Mouse (Mus musculus) left cerebral cortex, postnatal 14 days (tissue): ENCODE measurements around the gene Il12a. TPM values are rescaled to one million over a fixed set of nuclear protein-coding genes. Genes with fewer than 3 reads are reported as not detected.
A peak's percentile ranks its signal among the peaks of the same experiment; 100 is the strongest.
"Not testable (repeated sequence)": the region's sequence is repeated elsewhere in the genome, so short reads cannot be mapped to it uniquely, and the experiment has no call there.

Experiments
- DNase-seq, 2 experiments: peaks; one replicate each; pipeline ENCODE4 v3.0.0; 2021 to 2022; ENCODE audit warnings: low spot score in 2 of 2, mixed read lengths in 1 of 2
- intact Hi-C: fragments of 180-260 bp; cut with DNase I; formaldehyde crosslinking; loops from one replicate; pipeline ENCODE4 v1.15.1; 2025
- total RNA-seq, 2 experiments: library from RNA; stranded (reverse); gene quantifications; 2 replicates each; pipeline ENCODE4 v1.2.3; 2021

Gene Il12a
- total RNA-seq, 2 experiments from 2014 or later: 2.3 to 2.5 TPM

GRCm38 (mm10) chr3:68711510-68711909 is 21.1 kb downstream of the Il12a start:
- intact Hi-C loops: loop anchor here (10.0 kb wide), 2 partner anchors 243 to 353 kb away; no protein-coding TSS in a partner anchor
- no peak for DNase-seq

DNA sequence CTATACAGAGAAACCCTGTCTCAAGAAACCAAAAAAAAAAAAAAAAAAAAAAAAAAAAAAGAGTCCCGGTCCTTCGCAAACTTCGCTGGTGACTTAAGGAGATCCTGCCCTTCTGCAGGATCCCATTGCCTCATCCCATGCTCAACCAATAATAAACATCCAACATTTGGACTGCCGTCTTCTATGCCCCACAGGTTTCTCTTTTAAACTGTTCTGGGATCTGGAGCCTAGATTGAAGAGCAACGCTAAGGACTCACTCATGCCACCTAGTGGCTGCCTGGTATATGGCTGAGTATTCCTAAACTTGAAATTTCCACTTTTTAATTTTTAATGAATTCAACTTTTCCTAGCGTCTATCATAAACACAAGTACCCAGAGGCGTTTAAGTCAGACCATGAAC is 23.1 kb downstream of the Il12a start:
- intact Hi-C loops: loop anchor here (2.0 to 10.0 kb wide), 3 partner anchors 67 to 351 kb away; no protein-coding TSS in a partner anchor
- DNase-seq: peak; percentile 47 to 81

- peak; percentile 76 to 77 for DNase-seq
- intact Hi-C loops: loop anchor here (10.0 kb wide), 2 partner anchors 237 to 347 kb away; no protein-coding TSS in a partner anchor
Measured at GRCm38 (mm10) chr3:68717346-68717745, 26.9 kb downstream of the Il12a start.

DNA sequence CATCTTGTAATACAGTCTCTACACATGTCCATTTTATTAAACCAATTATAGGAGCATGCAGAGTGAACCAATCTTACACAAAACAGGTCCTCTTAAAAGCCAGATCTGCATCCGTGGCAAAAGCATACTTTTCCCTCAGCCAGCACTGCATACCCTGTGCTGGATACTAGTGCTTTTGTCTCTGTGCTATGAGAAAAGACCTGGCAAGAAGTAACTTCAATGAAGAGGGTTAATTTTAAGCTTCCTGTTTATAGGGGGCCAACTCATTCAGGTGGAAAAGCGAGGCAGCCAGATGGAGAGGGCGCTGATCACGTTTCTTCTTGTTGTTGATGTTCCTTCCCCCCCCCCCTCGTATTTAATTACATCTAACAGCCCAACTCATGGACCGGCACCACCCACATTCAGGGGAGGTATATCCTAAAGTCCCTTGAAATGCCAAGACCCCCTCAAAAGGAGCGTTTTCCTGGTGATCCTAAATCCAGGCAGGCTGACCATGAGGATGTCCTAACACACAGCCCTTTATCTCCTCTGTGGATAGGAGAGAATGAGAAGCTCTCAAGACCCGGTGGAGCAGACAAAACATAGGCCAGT is 28.9 kb downstream of the Il12a start:
- no peak for DNase-seq
- intact Hi-C loops: loop anchor here (10.0 kb wide), 2 partner anchors 235 to 345 kb away; no protein-coding TSS in a partner anchor

DNA sequence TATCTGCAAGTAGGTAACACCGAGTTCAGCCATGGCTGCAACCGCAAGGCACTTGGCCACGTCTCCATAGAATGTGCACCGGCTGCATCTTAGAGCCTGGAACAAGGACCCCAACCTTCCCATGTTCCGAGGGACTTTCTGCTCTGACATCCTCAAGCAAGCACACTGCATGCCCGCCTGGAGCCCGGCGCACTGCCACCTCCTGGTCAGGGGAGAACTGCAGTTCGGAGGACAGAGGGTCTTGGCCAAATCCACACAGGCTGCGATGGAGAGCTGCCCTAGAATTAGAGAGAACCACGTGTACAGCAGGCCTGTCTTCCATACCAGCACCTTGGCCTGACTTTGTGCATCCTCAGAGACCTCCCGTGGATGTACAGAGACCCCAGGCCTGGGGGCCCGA is 29.8 kb downstream of the Il12a start:
- peak in 1 of 2 experiments; percentile 50 for DNase-seq
- intact Hi-C loops: no loop called here

- DNase-seq: no peak
- intact Hi-C loops: no loop called here
Measured at GRCm38 (mm10) chr3:68741955-68742354, 51.5 kb downstream of the Il12a start.

- DNase-seq: peak in 1 of 2 experiments; percentile 48
- intact Hi-C loops: no loop called here
Measured at GRCm38 (mm10) chr3:68742718-68743471, 52.5 kb downstream of the Il12a start.

DNA sequence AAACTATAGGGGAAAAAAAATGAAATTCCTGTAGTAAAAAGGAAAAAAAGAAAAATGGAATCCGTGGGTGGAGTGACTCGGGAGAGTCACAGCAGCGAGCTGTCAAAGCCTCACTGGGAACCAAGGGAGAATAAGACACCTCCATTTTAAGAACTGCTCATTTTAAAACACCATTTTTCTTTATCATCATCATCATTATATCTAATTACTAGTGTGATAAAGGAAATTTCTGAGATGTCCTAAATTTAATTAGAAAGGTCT is 53.0 kb downstream of the Il12a start:
- intact Hi-C loops: no loop called here
- DNase-seq: no peak

- DNase-seq: peak; percentile 48 to 50
- intact Hi-C loops: no loop called here
Measured at GRCm38 (mm10) chr3:68744162-68744561, 53.7 kb downstream of the Il12a start.

- DNase-seq: no peak
- intact Hi-C loops: no loop called here
Measured at GRCm38 (mm10) chr3:68745033-68745432, 54.6 kb downstream of the Il12a start.

GRCm38 (mm10) chr3:68746282-68746681 is 55.8 kb downstream of the Il12a start:
- DNase-seq, intact Hi-C loops: not testable (repeated sequence)

Other genes starting within 250 kb of the Il12a start
- 10 to 100 TPM; 14.6 to 15.2 TPM for gene 1110032F04Rik, start 178.9 kb downstream of the Il12a start, total RNA-seq